Mouse (Mus musculus): ENCODE data around the gene Scyl3. TPM values are rescaled to one million over a fixed set of nuclear protein-coding genes. Genes with fewer than 3 reads are reported as not detected.
A peak's percentile ranks its signal among the peaks of the same experiment; 100 is the strongest.

Scyl3 gene
- total RNA-seq (2021): 10 to 100 TPM; 18.5 to 20.0 TPM
- polyA plus RNA-seq (2012; rRNA removed): 4.8 and 5.6 TPM in 2 replicates
- long read RNA-seq, full-length matches to known transcripts: 1 of 11 reads
- long read RNA-seq, partial matches to known transcripts: 3 of 11 reads
- long read RNA-seq, other reads (novel, unspliced or antisense): 7 of 11 reads

DNA sequence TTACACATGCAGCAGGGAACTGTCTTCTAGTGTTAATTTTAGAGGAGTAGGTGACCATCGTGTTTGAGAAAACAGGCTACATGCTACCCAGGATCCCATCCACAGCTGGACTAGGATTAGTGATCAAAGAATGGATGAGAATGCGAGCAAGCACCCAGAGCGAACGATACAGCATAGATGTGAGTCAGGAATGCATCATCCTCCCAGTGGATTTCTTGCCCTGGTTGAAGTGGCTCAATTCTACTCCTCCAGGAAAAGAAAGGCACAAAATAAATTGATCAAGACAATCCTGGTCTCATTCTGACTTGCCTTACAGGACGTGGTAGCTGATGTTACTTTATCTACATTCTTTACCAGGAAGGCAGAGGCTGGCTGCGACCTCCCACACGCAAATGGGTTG is at the start of gene Scyl3:
Gene Scyl3 (plus strand): TSS at position 255 of the 400 bp plus-strand sequence.
- DNase-seq: peak; percentile 6

DNA sequence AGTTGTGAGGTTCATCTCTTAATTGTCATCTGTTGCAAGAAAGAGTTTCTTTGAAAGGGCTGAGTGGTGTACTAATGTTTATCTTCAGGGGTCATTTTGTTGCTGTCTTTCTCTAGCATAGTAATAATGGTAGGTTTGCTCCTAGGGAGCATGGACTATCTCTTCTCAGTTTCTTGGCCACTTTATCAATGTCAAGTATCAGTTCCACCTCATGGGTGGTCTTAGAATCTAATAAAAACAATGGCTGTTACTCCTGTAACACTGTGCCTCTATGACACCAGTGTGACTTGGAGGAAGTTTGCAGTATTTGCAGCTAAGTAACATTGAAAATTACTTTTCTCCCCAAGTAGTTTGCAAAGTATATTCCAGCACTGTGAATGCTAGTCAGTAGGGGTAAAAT is 39.3 kb upstream of the Scyl3 start:
- DNase-seq: no peak

DNA sequence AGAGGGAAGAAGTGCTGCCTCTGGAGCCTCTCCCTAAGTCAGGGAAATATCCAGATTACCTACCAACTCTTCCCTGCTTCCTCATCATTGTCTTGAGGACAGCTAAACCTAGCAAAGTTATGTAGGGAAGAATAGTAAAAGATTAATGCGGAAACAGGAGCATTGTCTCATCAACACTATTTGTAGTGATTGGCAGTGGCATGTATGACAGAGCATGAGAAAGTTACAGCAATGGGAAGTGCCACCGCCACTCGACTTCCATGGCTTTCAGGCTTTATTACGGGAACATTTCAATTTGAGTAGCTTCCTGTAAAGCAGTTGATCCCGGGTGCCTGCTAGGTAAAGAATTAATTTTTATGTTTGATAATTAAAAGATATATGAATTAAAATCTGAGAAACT is 35.6 kb upstream of the Scyl3 start:
- no peak for DNase-seq

DNA sequence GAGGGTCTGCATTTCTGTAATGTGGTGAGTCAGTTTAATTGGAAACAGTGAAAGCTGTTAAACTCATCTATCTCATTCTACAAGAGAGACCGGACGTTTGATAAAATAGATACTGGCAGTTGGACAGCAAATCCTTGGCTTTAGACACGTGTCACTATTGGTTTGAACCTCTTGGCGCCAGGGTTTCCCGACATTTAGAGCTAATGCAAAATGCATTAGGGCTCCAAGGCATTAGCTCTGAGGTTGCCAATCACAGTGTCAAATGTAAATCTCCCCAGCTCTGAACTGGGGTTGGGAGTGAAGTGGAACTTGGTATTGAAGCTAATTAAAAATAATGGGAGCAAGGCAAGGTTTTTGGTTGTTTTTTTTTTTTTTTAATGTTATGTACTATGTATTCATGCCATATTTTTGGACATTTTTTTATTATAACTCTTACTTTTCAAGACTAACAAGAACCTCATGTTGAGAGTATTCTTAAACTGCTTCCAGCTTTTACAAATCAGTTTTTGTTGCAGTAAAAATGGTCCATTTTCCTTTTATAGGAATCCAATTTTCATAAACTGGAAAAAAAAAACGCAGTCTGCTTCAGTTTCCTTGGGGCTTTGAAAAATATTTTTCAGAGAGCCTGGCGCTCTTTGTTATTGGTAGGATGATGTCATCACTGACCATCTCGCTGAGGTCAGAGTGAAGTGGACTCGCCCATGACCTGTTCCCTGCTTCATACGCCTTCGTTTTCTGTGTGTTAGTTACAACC is 34.9 kb upstream of the Scyl3 start:
- no peak for DNase-seq

DNA sequence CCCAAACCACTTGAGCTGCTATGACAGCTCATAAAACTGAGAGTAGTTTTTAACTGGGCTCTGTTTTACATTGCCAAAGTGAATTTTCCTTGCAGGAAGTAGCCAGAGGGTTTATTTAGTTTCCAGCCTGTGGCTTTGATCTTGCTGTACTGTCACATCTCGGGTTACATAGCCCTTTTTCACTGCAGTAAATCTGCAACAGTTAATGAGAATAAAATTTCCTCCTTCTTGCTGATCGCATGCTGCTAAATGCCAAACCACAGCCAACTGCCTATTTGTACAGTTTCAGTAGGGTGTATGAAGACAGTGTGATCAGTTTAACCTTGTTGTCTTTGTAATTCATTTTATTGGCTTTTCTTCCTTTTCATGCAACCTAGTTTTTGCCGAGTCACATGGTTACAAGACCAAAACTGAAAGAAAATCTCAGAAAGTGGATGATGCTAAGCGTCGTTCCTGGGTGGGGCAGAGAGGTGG is 30.6 kb upstream of the Scyl3 start:
- peak; percentile 6 for DNase-seq

DNA sequence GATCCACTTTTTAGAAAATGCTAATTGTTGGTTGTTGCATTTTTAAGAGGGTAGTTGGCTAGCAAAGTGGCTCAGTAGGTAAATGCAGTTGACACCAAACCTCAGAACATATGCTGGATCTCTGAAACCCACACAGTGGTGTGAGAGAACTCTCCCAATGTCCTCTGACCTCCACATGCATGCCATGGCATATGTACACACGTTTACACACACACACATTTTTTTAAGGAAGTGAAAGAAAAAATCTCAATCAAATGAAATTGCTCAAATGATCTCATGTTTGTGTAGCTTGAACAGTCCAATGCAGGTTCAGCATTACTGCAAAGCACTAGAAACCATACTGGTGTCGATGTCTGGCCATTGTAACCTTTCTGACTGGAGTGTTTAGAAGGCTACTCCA is 29.3 kb upstream of the Scyl3 start:
- DNase-seq: no peak

DNA sequence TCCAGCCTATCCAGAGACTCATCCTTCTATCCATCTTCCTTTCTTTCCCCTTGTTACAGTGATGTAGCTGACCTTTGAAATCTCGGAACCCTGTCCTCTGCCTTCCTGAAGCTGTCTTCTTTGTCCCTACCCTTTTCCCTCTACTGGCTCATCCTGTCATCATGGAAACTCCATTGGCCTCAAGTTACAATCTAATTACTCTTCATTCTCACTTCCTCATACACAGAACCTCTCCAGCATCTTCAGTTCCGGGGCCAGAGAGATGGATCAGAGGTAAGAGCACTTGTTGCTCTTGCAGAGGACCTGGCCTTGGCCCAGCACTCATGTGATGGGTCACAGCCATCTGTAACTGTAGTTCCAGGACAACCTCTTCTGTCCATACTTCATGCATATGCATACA is 28.7 kb upstream of the Scyl3 start:
- no peak for DNase-seq

DNA sequence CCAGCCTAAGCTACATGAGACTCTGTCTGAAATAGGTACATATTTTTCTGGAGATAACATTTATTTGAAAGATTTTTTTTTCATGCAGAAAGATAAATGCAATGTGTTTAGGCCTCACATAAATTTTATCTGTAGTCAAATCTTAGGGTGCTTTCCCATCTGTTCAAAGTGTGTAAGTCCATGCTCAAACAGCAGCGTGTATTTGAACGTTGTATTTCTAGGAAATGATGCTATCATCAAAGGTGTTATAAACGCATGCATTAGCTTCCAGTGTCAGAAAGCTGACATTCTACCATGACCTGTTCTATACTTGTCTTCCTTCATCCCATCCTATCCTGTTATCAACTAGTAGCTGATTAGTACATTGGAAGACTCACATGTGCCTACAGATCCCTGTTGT is 25.5 kb upstream of the Scyl3 start:
- no peak for DNase-seq

DNA sequence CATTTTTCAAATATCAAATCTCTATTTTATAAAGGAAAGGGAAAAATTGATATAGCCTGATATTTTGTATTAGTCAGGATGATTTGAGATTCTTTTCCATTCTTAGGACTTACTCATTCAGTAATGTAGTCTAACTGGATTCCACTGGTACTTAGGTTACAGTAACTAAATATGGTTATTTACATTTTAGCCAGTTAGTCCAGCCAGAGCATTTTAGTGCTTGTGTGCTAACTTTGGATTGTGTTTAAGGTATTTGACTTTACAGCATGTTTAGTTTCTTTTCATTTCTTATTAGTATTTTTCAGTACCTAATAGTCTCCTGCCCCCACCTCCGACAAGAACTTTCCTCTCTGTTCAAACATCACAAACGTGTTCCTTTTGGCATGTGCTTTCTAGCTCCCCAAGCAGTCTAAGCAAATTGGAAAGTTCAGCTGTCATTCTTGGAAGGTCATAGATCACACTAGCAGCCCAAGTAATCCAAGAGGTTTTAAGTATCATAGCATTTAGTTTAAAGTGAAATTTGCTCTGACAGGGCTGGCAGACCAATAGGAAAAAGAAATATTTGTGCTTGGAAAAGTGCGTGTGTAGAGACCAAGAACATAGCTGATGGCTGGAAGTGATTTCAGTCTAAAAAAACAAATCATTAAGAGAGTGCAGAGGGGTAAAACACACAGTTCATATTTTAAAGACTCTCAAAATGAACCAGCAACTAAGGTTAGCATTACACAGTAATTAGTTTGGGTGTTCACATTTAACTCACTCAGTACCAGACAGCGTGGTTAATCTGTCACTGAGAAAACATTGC is 21.7 kb upstream of the Scyl3 start:
- no peak for DNase-seq

DNA sequence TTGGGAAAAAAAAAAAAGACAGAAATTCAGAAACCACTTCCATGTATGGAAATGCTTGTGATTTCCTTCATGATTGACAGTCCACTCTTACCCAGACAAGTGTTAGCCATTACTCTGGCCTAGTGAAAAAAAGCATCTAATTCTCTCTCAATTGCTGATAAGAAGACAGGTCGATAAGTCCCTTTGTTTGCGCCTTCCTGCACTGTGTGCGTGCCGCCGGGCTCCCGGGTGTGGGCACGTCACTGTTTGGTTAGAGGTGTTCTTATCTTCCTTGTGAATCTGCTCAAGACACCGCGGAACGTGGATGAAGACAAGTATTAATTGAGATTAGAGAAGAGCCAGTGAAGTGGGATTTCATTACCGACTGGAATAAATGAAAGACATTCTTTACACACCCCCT is 20.5 kb upstream of the Scyl3 start:
- DNase-seq: no peak

DNA sequence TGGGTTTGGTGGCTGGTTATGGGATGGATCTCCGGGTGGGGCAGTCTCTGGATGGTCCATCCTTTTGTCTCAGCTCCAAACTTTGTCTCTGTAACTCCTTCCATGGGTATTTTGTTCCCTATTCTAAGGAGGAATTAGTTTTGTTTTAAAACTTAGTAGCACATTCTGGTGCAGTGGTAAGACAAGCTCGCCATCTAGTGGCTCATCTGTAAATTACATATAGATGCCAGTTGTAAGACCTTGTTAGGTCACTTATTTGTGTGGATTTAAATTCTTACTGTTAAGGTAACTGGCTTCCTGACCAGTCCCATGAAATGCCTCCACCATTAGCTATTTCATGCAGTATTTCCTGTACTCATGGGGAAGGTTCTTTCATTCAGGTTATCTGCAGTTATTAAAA is 18.6 kb upstream of the Scyl3 start:
- DNase-seq: peak; percentile 28

DNA sequence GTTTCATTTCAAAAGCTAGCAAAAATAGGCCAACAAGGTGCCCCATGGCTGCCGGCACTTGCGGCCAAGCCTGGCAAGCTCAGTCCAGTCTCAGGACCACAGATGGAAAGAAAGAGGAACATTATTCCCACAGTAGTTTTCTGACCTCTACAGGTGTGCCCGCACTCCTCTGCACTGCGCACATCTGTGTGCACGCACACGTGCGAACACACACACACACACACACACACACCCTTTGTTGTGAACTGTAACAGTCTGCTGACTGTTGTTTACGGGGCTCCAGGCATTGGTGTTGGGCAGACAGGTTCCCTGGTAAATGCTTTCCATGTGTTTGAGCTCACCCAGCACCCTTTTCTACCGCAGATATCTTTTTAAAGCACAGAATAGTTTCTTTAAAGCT is 18.1 kb upstream of the Scyl3 start:
- no peak for DNase-seq

DNA sequence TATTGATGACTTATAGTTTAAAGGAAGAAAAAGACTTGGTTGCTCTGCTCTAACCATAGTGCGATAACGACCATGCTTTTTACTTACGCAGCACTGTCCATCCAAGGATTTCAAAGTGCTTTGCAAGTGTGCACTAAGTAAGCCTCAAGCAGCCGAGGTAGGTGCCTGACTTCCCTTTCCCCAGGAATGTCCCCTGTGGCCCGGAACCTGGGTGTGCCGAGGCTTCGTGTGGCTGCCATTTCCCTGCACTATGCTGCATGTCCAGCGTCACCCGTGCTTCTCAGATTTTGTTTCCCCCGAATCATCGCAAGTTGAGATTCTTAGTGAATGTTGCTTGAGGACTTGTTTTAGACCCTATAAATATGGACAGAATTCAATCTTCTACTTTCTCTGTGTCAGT is 16.9 kb upstream of the Scyl3 start:
- DNase-seq: no peak

DNA sequence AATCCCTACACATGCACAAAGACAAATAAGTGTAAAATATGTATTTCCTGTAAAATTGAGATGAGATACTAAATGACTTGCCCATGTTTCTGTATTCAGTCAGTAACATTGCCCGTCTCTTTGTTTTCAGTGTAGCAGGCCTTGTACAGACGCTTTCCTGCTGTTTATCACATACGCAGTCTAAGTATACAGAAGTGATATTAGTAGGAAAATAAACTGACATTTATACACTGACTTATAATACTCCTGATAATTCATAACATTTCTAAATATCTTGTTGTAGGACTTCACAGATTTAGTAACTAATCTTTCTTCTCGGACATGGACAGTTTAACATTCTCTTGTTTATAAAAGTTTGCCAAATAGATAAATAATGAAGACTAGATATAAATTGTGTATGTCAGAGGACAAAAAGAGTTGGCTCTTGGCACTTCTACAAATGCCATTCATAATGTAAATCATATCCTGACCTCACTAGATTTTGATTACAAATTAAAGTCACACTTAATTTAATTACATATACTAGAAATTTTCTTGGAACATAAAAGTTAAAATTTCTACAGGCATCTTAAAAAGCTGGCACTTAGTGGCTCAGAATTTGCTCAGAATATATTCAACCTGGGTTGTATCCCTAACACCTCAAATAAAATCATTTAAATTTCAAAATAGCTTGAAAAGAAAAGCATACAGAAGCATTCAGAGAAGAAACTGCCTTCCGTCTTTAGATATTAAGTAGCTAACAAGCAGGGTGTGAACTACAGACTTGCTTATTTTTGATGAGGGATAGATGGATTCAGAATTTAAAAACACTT is 11.3 kb upstream of the Scyl3 start:
- no peak for DNase-seq

DNA sequence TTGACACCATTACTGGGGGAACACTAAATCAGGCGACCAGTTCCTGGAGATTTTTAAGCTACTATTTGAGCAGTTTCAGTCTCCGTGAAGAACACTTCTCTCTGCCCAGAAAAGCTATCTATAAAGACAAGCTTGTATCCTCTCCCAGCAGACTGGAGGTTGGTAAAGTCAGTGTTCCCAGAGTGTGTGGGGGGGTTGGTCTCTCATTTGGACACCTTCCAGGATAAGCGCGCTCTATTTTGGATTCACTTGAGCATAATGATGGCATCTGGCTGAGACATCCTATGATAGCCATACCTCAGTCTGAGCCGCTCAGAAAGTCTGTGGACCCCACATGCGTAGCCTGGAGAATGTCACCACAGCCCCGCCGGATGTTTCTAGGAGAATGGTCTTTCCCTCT is 4.8 kb upstream of the Scyl3 start:
- DNase-seq: no peak

DNA sequence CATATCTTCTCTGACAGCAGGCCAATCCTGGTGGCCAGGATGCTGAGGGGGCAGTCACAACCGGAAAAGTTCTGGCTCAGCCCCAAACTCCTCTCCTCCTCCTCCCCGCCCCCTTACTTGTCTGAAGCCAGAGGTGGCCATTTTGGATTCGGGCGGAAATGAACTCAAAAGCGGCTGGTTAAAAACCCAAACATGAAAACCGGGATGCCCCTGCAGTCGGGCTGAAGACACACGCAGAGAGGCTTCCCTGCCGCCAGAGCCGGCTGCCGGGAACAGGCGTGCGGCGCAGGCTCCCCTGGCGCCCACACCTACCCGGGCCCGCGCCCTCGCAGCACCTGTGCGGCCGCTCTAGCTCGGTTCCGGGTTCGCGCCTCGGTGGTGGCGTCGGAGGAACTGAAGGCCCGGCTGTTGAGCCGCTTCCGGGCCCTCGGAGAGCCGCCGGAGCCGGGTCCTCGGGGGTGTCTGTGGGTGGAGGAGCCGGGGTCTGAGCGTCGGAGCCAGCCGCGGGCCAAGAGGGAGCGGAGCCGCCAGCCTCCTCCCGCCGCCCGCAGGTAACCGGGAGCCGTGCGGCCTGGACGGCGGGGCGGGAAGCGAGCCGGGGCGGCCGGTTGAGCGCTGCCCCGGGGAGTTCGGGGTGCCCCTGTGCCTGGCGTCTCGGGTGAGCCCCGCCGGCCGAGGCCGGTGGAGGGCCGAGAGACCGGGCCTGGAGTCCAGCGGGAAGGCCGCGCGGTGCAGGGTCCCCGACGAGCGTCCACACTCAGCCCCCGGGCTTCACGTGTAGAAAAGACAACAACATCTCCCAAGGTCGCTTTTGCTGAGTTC is 947 bp downstream of the Scyl3 start:
- DNase-seq: peak; percentile 92

DNA sequence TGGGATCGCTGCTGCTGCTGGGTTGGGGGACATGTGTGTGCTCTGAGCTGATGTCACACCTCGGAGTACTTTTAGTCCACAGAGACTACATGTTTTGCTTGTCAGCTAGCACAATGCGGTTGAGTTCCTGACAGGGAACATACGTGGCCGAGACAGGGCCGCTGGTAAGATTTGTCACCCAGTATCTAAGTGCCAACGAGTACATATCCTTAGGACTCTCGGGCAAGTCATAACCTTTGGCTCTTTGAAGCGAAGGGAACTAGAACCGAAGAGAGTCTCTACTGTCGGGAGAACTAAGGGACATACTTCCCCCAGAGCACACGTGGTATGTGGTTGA is 1.5 kb downstream of the Scyl3 start:
- DNase-seq: no peak

DNA sequence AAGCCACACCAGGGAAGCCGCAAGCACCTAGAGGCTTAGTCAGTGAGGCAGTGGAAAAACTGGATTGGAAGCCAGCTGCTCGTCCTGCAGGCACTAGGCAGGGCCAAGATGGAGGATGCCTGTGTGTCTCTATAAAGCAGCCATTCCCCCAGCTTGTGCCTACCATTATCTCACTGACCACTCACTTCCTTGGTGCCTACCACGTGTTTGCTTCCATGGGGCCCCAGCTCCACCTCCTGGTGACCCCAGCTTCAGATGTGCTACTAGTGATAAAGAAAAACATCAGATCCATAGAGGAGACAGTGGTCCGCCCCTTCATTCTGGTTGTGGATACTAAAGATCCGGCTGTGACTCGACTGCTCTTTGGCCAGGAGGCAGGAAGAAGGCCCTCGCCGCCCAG is 2.9 kb downstream of the Scyl3 start:
- no peak for DNase-seq

DNA sequence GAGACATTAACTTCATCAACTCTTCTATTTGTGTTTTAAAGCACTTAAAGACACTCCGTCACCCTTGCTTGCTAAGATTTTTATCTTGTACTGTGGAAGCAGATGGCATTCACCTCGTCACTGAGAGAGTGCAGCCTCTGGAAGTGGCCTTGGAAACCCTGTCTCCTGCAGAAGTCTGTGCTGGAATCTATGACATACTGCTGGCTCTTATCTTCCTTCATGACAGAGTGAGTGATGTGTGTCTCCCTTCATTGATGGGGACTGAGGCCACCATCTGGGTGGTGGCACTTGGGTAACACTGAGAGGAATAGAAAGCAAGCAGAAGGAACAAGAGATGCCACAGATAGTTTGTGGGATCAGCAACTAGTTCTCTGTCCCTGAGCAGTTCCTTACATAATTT is 5.7 kb downstream of the Scyl3 start:
- DNase-seq: peak; percentile 54

DNA sequence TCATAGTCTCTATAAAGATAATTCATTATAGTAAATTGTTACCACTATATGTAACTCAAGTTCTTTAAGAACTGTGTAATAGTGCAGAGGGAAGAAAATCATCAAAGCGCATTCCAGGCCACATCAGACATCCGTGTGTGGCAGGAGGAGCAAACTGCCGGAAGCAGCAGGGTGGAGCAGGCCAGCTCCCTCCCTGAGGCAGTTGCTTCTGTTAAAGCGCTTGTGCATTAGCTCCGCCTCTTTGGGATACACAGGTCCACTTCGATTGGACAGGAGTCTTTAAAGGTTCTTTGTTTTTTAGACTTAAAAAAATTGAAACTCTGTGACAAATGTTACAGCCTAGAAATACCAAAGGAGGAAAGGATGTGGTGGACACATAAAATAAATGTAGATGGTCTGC is 13.2 kb downstream of the Scyl3 start:
- no peak for DNase-seq

DNA sequence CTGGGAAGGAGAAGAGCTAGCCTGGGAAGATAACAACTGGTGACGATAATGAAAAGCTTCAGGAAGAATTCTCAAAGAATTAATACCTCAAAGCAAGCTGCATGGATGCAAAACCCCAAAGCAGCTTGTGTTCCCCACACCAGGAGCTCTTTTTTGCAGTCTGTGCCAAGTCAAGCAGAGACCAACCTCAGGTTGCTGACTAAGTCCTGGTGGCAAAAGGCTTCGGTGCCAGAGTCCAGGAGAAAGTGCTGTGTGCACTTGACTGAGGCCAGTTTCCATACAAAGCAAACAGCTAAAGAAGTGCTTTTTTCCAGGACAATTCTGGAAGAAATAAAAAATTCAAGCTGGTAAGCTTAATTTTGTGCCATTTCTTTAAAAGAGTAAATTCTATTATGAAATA is 24.5 kb downstream of the Scyl3 start:
- DNase-seq: no peak

DNA sequence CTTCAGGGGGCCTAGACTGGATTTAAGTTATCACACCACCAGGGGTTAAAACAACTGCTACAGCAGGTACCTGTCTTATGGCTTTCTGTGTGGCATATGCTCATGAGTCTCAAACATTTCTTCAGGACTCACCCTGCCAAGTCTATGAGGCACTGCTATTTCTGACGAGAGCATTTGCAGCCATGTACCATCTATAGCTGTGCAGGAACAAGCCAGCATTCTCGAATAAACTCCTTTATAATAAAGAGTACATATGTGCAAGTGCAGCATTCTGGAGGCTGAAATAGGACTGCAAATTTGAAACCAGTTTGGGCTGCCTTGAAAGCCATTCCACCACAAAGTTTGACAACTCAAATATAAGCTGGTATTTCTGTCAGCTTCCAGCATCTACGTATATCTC is 29.1 kb downstream of the Scyl3 start:
- DNase-seq: no peak
